Mouse (Mus musculus) hindbrain, embryonic 16.5 days (tissue): Measurements from ENCODE around the gene Clca4a. TPM values are rescaled to one million over a fixed set of nuclear protein-coding genes. Genes with fewer than 3 reads are reported as not detected.
"Not testable (repeated sequence)": the region's sequence is repeated elsewhere in the genome, so short reads cannot be mapped to it uniquely, and the experiment has no call there.

ENCODE experiments used
- ATAC-seq: fragments of 200-750 bp; cut with Nextera tagmentation; 2 replicates; pipeline ENCODE4 v1.8.0; 2017; ENCODE audit warnings: moderate TSS enrichment, moderate library complexity
- H3K27ac ChIP-seq: fragments of 300-500 bp; sonication (generic); 2 replicates; pipeline ENCODE4 v1.5.1; 2014; ENCODE audit warnings: low read depth, mild to moderate bottlenecking, control low read depth, low read length, moderate library complexity
- H3K27me3 ChIP-seq: fragments of 300-500 bp; sonication (generic); replicated peaks from 2 replicates; pipeline ENCODE4 v1.6.1; 2014; ENCODE audit warnings: low read length; ENCODE audit not compliant: control insufficient read depth, insufficient read depth
- H3K36me3 ChIP-seq: fragments of 300-500 bp; sonication (generic); 2 replicates; pipeline ENCODE4 v1.6.1; 2014; ENCODE audit warnings: mild to moderate bottlenecking, low read length, moderate library complexity, mixed read lengths; ENCODE audit not compliant: control insufficient read depth, insufficient read depth
- H3K4me1 ChIP-seq: fragments of 300-500 bp; sonication (generic); 2 replicates; pipeline ENCODE4 v1.6.1; 2014; ENCODE audit warnings: low read depth, low read length; ENCODE audit not compliant: control insufficient read depth, insufficient read depth
- H3K4me2 ChIP-seq: fragments of 300-500 bp; sonication (generic); 2 replicates; pipeline ENCODE4 v1.6.1; 2014; ENCODE audit warnings: mild to moderate bottlenecking, low read length, control low read depth, moderate library complexity
- H3K4me3 ChIP-seq: fragments of 300-500 bp; sonication (generic); 2 replicates; pipeline ENCODE4 v1.5.1; 2014; ENCODE audit warnings: mild to moderate bottlenecking, low read length, control low read depth, moderate library complexity
- H3K9ac ChIP-seq: fragments of 300-500 bp; sonication (generic); 2 replicates; pipeline ENCODE4 v1.6.1; 2014; ENCODE audit warnings: low read depth, mild to moderate bottlenecking, control low read depth, low read length, moderate library complexity
- H3K9me3 ChIP-seq: fragments of 300-500 bp; sonication (generic); 2 replicates; pipeline ENCODE4 v1.6.1; 2014; ENCODE audit warnings: mild to moderate bottlenecking, low read length, moderate library complexity; ENCODE audit not compliant: control insufficient read depth
- WGBS: fragments of 180-500 bp; shearing (Covaris S2); extraction: QIAGEN DNeasy Blood & Tissue Kit; methylation state at CpG from one replicate; pipeline ENCODE4 v1.1.7; 2014; 5-methylcytosine and 5-hydroxymethylcytosine counted together
- polyA plus RNA-seq: library from polyadenylated mRNA; unstranded; fragments of >200 nt; fragmentation: Nextera tagmentation; extraction: Ambion mirVana; gene quantifications from 2 replicates; pipeline ENCODE4 v1.2.1, GENCODE M21; 2015

The Clca4a gene
- polyA plus RNA-seq, 1 experiment from 2014 or later = not detected

DNA sequence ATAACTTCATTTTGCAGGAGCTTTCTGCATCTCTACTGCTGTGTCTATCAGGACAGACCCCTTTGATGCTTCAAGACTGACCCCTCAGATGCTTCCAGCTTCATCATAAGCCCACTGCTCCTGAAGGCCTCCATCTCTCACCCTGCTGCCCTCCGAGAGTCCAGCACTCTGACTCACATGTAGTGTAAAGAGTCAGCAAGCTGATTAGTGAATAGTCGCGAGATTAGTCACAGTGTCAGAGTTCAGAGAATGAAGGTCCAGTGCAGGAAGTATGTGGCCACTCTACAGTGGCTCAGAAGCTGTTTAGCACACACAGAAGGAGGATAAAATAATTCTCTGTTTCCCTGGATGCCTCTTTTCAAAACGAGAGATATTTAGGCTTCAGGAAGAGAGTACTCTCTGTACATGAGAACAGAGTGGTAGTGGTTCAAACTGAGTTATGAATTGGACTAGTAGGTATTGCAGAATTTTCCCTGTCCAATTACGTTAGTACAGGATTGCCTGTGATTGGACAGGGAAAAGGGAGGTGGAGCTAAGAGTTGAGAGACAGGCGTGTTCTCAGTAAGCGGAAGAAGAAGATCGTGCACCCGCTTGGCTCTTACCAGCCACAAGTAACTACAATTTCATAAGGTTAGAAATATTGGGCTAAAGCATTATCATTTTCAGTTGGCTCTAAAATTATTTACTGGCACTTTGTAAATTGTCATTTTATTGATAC is 3.1 kb downstream of the Clca4a start:
- H3K27ac ChIP-seq = no peak overlapping the region
- H3K4me2 ChIP-seq = no peak overlapping the region
- H3K9ac ChIP-seq = no peak overlapping the region
- H3K36me3 ChIP-seq = no peaks in the 10 kb centered on the region
- no peaks in the 10 kb centered on the region for H3K4me1 ChIP-seq
- H3K9me3 ChIP-seq = no peaks in the 10 kb centered on the region
- ATAC-seq = no peak
- H3K4me3 ChIP-seq = no peak overlapping the region
- WGBS = 74% methylated on average over 9 of the region's 9 CpGs
- no peaks in the 10 kb centered on the region for H3K27me3 ChIP-seq

DNA sequence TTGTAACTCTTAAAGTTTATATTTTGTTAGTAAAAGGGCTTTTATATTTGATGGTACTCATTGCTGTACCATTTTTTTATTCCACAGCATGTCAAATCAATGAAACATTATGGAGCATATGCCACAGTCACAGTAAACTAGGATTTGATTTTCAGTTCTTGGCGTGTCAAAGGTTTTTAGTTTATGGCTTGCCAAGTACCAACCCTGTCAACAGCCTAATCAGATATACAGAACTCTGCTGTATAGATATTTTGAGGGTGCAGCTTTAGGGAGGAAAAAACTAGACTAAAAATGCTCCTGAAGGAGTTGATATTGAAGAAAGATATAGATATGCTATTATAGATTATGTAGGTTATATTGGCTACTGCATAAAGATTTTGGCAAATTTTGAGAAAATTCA is 5.1 kb downstream of the Clca4a start:
- H3K9ac ChIP-seq = no peak overlapping the region
- H3K9me3 ChIP-seq = no peaks in the 10 kb centered on the region
- 72% methylated on average over 1 of the region's 1 CpGs for WGBS
- no peaks in the 10 kb centered on the region for H3K4me1 ChIP-seq
- H3K27ac ChIP-seq = no peak overlapping the region
- no peak overlapping the region for H3K4me3 ChIP-seq
- H3K36me3 ChIP-seq = no peaks in the 10 kb centered on the region
- ATAC-seq = no peak
- no peaks in the 10 kb centered on the region for H3K27me3 ChIP-seq
- H3K4me2 ChIP-seq = no peak overlapping the region

DNA sequence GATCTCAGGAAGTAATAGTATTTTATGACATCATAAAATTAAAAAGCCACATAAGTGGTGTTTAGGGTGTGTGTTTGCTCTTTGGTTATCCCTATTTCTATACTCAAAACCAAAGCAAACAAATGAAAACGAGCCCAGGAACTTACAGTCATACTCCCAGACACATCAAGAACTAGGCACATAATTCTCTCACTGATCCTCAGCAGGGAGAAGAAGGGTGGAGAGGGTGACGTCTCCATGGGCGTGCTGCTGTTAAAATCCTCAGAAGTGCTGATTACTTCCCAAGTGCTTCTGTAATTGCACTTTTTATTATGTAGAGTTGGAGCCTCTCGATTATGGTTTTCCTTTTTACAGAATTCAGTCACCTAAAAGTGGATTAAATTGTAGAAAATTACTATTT is 8.8 kb downstream of the Clca4a start:
- Histone ChIP-seq H3K4me1 (no peaks in the 10 kb centered on the region), H3K4me3 (no peak overlapping the region), H3K9me3 (no peaks in the 10 kb centered on the region), H3K9ac (no peak overlapping the region), H3K27me3 (no peaks in the 10 kb centered on the region), H3K4me2 (no peak overlapping the region), H3K36me3 (no peaks in the 10 kb centered on the region), H3K27ac (no peak overlapping the region)
- WGBS = 68% methylated on average over 4 of the region's 4 CpGs
- no peak for ATAC-seq

DNA sequence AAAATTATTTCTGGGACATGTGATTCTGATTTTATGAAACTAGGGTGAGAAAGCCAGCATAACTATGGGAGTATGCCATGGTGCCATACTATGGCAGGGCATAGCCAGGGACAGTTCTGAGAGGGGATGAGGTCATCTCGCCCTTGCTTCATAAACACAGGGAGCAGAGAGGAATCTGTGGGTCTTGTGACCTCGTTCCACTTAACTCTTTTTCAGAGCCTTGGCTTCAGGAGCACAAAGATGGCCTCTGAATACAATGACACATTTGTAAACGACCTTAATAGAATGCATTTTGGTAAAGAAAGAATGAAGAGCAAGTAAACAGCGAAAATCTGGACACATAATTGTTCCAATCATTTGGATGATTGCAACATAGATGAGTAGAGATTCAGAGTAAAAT is 24.0 kb downstream of the Clca4a start:
- Histone ChIP-seq H3K27me3 (no peaks in the 10 kb centered on the region), H3K9me3 (no peaks in the 10 kb centered on the region), H3K27ac (no peak overlapping the region), H3K36me3 (no peaks in the 10 kb centered on the region), H3K4me2 (no peak overlapping the region), H3K4me3 (no peak overlapping the region), H3K9ac (no peak overlapping the region), H3K4me1 (no peaks in the 10 kb centered on the region)
- no peak for ATAC-seq
- 70% methylated on average over 4 of the region's 4 CpGs for WGBS

DNA sequence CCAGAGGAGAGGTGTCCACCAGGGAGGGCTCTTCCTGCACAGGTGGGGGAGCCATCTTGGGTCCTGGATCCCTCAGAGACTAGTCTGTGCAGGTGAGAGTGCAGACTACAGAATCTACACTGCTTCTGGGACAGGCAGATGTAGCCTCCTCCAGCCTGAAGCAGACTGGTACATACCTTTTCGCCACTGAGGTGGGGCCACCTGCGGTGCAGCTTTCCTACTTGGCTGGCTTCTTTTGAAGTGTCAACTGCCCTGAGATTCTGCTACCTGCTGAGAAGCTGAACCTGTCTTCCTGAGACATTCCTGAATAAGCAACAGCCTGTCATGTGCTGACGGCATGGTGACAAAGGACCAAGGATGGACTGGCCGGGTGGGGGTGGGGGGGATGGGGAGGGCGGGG is 27.5 kb downstream of the Clca4a start:
- H3K4me3 ChIP-seq, H3K9ac ChIP-seq, H3K4me2 ChIP-seq, H3K36me3 ChIP-seq, ATAC-seq, H3K9me3 ChIP-seq, H3K27me3 ChIP-seq, H3K27ac ChIP-seq, H3K4me1 ChIP-seq: not testable (repeated sequence)
- 23% methylated on average over 5 of the region's 5 CpGs for WGBS

DNA sequence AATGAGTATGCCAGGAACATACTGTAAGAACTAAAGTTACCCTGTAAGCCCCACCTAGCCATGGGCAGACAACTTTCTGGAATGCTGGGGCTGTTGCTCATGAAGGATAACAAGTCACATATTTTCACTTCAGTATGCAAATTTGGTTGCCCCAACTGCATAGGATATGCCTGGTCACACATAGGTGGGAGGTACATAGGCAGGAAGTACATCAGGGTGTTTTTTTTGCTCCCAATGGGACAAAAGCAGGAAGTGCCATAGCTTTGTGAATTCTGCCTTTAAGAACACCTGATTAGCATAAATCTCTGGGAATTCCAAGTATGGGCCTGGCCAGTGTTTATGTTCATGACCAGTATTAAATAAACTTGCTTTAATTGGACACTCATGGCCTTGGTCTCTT is 41.2 kb downstream of the Clca4a start:
- not testable (repeated sequence) for H3K4me1 ChIP-seq, H3K4me2 ChIP-seq, H3K9me3 ChIP-seq, H3K9ac ChIP-seq, H3K27me3 ChIP-seq, ATAC-seq, H3K36me3 ChIP-seq, H3K4me3 ChIP-seq, H3K27ac ChIP-seq

DNA sequence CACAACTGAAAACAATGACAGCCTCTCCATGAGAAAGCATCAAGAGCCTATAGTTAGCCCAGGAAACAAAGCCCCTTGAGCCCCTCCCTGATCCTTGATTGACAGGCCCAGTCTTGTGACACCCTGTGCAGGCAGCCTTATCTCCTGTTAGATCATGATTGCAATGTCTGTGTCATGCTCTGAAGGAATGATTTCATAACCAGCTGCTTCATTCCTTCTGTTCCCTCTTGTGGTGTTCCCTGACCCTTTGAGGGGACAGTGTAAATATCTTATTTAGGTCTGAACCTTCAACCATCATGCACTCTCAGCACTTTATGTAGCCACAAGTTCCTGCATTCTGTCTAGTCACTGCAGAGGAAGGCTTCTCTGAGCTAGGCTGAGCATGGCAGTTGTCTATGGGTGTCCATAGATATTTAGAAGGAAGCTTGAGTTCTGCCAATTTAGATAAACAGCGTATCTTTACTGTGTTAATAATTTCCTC is 41.8 kb downstream of the Clca4a start:
- WGBS = 97% methylated on average over 1 of the region's 1 CpGs
- Histone ChIP-seq H3K27me3 (no peaks in the 10 kb centered on the region), H3K4me2 (no peak overlapping the region), H3K9ac (no peak overlapping the region), H3K27ac (no peak overlapping the region), H3K36me3 (no peaks in the 10 kb centered on the region), H3K9me3 (no peaks in the 10 kb centered on the region), H3K4me1 (no peaks in the 10 kb centered on the region), H3K4me3 (no peak overlapping the region)
- ATAC-seq = no peak

DNA sequence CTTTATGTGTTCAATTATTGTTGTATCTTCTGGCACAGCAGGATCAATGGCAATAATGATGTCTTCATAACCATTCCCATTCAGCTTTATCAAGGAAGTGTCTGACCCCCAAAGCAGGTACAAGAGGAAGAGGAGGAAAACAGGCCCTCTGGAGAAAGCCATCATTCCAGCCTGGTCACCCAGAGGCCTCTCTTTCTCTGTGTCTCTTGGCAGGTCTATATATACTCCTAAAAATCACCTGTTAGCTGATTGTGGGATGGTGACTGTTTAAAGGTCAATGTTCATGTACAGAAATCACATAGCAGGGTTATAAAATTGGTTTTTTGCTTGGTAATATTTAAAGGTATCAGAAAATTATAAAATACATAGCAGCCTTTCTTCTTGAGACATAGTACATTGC is 42.5 kb downstream of the Clca4a start, which contains the start of gene Clca4b:
Gene Clca4b (minus strand): TSS at position 195 of the 400 bp plus-strand sequence.
- H3K36me3 ChIP-seq = no peaks in the 10 kb centered on the region
- no peak within 1 kb of the TSS for H3K27ac ChIP-seq

DNA sequence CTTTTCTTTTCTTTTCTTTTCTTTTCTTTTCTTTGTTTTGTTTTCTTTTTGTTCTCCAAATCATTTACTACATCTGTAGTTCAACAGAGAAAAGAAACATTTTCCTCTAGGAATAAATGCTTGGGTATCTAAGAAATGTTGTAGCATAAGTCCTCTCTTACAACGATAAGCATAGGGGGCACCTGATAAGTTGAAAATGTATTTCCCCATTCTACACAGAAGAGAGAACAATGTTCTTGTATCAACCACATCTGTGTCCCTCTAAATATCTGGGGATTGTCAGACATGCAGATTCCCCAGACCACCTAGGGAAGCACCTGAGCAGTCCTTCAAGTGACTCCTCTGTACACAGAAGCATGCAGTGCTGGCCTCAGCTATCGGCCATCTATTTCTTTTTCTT is 60.8 kb downstream of the Clca4a start:
- no peaks in the 10 kb centered on the region for H3K9me3 ChIP-seq
- no peak overlapping the region for H3K27ac ChIP-seq
- no peaks in the 10 kb centered on the region for H3K4me1 ChIP-seq
- 91% methylated on average over 2 of the region's 2 CpGs for WGBS
- H3K9ac ChIP-seq = no peak overlapping the region
- no peak overlapping the region for H3K4me2 ChIP-seq
- ATAC-seq = no peak
- no peaks in the 10 kb centered on the region for H3K36me3 ChIP-seq
- H3K27me3 ChIP-seq = no peaks in the 10 kb centered on the region
- no peak overlapping the region for H3K4me3 ChIP-seq

More for the DNA sequence above, 42.5 kb downstream of the Clca4a start, which contains the start of gene Clca4b:
- Histone ChIP-seq H3K9ac (no peak within 1 kb of the TSS), H3K4me2 (no peak within 1 kb of the TSS), H3K4me1 (no peaks in the 10 kb centered on the region), H3K27me3 (no peaks in the 10 kb centered on the region), H3K9me3 (no peaks in the 10 kb centered on the region), H3K4me3 (no peak within 1 kb of the TSS)
- no peak for ATAC-seq
